Mouse (Mus musculus): ENCODE results near the gene Wdr77. TPM values are rescaled to one million over a fixed set of nuclear protein-coding genes. Genes with fewer than 3 reads are reported as not detected.
"Not testable (repeated sequence)": the region's sequence is repeated elsewhere in the genome, so short reads cannot be mapped to it uniquely, and the experiment has no call there.

Wdr77 gene
- polyA plus RNA-seq, 1 experiment, result 42.7 TPM

DNA sequence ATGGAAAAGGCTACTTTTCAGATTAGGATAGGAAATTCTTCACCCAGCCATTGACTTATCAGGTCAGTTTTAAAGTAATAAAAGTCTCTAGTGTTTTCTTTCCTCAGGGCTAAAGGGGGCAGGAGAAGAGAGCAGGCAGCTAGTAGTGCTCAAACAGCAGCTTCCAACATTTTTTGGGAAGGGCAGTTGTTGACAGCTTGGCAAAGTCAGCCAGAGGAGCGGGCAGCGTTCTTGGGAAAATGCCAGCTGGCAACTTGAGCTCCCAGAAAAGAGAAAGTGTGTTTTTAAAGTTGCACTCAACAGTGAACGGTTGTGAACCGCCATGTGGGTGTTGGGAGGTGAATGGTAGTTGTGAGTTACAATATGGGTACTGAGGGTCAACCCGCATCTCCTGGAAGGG is 24.1 kb upstream of the Wdr77 start:
- no peak for DNase-seq (ENCODE audit: low read depth, low spot score)
- WGBS, result 50% methylated on average over 5 of the region's 5 CpGs

DNA sequence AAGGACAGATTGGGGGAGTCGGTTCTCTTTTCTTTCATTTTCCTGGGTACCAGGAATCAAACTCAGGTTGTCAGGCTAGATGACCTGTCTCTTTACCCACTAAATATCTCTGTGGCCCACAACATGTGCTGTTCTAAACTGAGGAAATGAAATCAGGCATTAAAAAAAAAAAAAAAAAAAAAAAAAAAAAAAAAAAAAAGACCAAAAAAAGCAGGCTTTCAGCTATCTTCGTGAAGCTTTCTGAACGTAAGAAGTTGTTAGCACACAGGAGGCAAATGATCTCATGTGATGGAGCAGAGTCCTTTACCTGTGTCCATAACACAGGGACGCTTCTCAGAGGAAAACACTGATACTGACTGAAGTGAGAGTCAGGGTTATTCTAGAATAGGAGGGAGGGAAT is 23.1 kb upstream of the Wdr77 start:
- DNase-seq (ENCODE audit: low read depth, low spot score), result no peak
- WGBS, result 83% methylated on average over 4 of the region's 4 CpGs

- 94% methylated on average over 7 of the region's 7 CpGs for WGBS
- no peak for DNase-seq (ENCODE audit: low read depth, low spot score)
Observed at GRCm38 (mm10) chr3:105951348-105951747, 7.8 kb upstream of the Wdr77 start.

GRCm38 (mm10) chr3:105957235-105957634 is 1.9 kb upstream of the Wdr77 start:
- 92% methylated on average over 1 of the region's 1 CpGs for WGBS
- DNase-seq (ENCODE audit: low read depth, low spot score), result no peak

GRCm38 (mm10) chr3:105958204-105958603 is 965 bp upstream of the Wdr77 start:
- DNase-seq (ENCODE audit: low read depth, low spot score), result no peak
- 18% methylated on average over 5 of the region's 5 CpGs for WGBS

DNA sequence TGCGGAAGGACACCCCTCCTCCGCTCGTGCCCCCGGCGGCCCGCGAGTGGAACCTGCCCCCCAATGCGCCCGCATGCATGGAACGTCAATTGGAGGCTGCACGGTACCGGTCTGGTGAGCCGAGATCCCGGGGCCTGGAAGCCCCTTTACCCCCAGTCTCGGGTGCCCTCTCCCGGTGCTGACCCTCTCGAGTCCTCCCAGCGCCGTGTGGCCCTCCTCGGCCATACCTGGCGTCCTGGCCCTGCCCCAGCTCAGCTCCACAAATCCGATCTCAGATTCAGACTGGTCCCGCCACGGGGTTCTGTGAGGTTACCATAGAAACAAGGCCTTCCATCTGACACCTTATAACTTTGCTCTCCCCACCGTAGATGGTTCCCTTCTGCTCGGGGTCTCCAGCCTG is 416 bp downstream of the Wdr77 start:
- DNase-seq (ENCODE audit: low read depth, low spot score), result no peak
- WGBS, result under 1% methylated on average over 26 of the region's 26 CpGs

GRCm38 (mm10) chr3:105959999-105960398 is 830 bp downstream of the Wdr77 start, which contains the start of gene Atp5f1:
Atp5f1 (minus strand) TSS chr3:105960099.
- WGBS, result 2% methylated on average over 6 of the region's 6 CpGs
- no peak for DNase-seq (ENCODE audit: low read depth, low spot score)

- DNase-seq (ENCODE audit: low read depth, low spot score), result no peak
- WGBS, result 94% methylated on average over 2 of the region's 2 CpGs
Observed at GRCm38 (mm10) chr3:105960700-105961099, 1.5 kb downstream of the Wdr77 start.

GRCm38 (mm10) chr3:105971831-105972446 is 12.8 kb downstream of the Wdr77 start:
- WGBS, result 84% methylated on average over 5 of the region's 5 CpGs
- DNase-seq (ENCODE audit: low read depth, low spot score), result no peak

- DNase-seq (ENCODE audit: low read depth, low spot score), result no peak
- 73% methylated on average over 3 of the region's 3 CpGs for WGBS
Observed at GRCm38 (mm10) chr3:105973411-105973810, 14.2 kb downstream of the Wdr77 start, which contains the start of gene Ovgp1. Ovgp1 (plus strand) TSS chr3:105973711.

GRCm38 (mm10) chr3:105974174-105974573 is 15.0 kb downstream of the Wdr77 start:
- WGBS, result 87% methylated on average over 2 of the region's 2 CpGs
- DNase-seq (ENCODE audit: low read depth, low spot score), result no peak

DNA sequence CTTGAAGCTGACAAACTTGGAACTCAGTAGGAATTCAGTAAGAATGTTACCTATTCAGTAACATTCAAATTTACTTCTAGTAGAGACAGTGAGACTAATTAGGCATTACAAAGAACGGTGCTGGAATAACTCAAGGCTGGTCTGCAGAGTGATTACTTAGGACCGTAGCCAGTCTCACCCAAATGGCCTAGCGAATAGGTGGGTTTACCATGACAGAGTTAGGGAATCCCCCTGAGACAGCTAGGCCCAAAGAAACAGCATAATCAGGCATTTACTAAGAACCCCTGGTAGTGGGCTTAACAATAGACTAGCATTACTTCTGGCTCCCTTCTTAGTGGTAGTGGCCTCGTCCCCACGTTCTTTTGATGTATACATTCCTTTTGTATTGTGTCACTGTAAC is 30.4 kb downstream of the Wdr77 start:
- 67% methylated on average over 5 of the region's 5 CpGs for WGBS
- not testable (repeated sequence) for DNase-seq (ENCODE audit: low read depth, low spot score)

- WGBS, result 24% methylated on average over 4 of the region's 4 CpGs
- DNase-seq (ENCODE audit: low read depth, low spot score), result peak; percentile 8
Observed at GRCm38 (mm10) chr3:105991653-105992283, 32.6 kb downstream of the Wdr77 start.

DNA sequence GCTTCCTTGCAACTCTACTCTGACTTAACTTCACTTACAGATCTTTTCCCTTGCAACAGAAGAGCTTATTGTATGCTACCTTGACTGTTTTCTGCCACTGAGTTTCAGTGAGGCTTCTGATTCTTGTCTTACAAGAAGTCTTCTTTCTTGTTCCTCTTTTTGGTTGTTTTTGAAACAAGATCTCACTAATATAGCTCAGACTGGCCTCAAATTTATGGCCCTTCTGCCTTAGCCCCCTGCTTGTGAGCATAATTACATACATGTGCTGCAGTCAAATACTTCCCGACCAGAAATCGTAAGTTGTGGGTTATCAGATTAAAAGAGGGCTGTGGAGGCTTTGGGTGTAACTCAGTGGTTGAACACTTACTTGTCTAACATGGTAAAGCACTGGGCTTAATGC is 35.6 kb downstream of the Wdr77 start:
- WGBS, result 49% methylated on average over 2 of the region's 2 CpGs
- no peak for DNase-seq (ENCODE audit: low read depth, low spot score)

DNA sequence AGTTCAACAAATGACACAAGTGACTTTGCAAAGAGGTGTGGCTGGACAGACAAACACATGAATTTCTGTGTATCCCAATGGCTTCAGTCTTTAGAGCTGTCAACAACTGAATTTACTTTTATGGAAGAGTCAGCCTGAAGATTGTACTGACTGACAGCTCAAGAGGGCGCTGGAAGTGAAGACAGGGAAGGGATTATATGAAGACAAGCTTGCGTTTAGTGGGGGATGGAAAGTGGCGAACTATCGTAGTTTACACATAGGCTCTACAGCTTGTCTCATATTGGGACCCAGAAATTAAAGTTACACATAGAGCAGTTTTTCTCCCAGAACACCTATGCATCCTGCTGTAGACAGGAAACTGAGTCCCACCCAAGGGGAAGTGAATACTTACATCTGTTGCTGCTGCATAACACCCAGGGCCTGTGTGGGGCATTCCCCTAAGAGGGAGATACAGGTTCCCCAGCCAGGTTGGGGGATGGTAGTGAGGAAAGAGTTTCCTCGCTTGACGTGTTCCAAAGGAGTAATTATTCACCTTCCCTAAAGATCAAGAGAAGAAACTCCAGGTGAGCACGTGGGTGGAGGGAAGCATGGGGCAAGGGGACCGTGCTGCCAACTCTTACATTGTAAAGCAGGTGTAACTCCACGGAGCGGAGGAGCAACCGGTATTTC is 41.7 kb downstream of the Wdr77 start:
- DNase-seq (ENCODE audit: low read depth, low spot score), result no peak

DNA sequence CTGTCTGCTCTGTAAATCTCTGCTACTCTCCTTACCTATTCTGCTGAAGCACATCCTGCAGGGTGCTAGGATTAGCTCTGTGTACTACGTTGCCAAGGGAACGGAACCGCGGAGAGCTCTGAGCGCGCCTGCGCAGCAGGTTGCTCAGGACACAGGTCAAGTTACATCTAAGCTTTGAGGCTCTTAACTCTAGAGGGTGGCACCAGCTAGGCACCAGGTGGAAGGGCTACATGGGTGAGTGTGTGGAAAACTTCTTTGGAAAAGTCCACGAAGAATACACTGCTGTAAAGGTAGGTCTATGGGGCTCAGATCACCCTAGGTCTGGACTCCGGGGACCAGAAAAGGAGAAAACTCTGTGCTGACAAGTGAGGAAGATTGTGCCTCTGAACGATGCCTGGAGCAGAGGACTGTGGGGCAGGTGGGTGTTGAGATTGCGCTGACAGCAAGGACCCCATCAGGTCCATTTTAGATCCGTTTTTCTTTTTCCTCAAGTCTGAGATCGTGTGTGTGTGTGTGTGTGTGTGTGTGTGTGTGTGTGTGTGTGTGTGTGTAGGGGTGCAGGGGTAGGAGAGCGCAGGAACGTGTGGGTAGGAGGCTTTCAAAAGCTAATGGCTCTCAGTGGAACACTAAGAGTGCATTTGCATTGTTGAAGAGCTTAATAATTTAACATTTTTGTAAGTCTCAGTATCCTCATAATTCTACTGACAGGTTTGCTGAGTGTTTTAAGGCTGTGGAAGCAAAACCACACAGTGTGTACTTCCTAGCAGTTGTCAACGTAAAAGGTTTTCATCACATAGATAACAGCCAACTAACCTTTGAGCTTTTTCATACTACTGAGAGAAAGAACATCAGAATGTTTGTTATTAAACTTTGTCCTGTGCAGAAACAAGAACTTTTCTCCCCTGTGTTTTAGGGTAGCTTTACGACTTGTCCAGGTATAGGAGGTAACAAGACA is 42.5 kb downstream of the Wdr77 start:
- DNase-seq (ENCODE audit: low read depth, low spot score), result peak; percentile 6
- WGBS, result 17% methylated on average over 17 of the region's 17 CpGs

More for the DNA sequence above, 41.7 kb downstream of the Wdr77 start:
- 22% methylated on average over 11 of the region's 11 CpGs for WGBS

DNA sequence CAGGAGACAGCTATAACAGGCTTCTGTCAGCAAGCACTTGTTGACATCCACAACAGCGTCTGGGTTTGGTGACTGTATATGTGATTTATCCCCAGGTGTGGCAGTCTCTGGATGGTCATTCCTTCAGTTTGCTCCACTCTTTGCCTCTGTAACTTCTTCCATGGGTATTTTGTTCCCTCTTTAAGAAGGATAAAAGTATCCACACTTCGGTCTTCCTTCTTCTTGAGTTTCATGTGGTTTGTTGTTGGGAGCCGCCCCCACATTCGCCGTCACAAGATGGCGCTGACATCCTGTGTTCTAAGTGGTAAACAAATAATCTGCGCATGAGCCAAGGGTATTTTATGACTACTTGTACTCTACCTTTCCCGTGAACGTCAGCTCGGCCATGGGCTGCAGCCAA is 44.2 kb downstream of the Wdr77 start:
- DNase-seq (ENCODE audit: low read depth, low spot score), result not testable (repeated sequence)
- WGBS, result 55% methylated on average over 10 of the region's 10 CpGs

DNA sequence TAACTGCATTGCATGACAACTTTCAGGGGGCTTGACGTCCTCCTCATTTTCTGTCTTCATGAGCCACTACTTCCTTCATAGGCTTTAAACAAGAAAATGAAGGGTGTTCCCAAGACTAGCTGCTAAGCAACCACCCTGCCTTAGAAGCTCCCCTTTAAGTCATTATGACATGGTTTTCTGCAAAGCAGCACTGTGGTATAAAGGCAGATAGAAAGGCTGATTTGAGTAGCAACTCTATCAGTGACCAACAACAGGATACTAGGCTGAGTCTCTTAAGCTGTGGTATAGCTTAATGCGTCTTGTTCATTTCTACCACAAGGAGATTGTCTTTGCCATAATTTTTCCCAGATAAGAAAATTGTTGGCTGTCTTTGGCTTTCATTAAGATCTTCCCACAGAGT is 55.4 kb downstream of the Wdr77 start, which contains the start of gene Pifo:
Gene Pifo, minus strand, starts transcription at position 101 of the 400 bp plus-strand sequence.
- no peak for DNase-seq (ENCODE audit: low read depth, low spot score)
- 86% methylated on average over 2 of the region's 2 CpGs for WGBS
